10 mouse cellular contexts compared by ENCODE assay signal in the genomic region with DNA sequence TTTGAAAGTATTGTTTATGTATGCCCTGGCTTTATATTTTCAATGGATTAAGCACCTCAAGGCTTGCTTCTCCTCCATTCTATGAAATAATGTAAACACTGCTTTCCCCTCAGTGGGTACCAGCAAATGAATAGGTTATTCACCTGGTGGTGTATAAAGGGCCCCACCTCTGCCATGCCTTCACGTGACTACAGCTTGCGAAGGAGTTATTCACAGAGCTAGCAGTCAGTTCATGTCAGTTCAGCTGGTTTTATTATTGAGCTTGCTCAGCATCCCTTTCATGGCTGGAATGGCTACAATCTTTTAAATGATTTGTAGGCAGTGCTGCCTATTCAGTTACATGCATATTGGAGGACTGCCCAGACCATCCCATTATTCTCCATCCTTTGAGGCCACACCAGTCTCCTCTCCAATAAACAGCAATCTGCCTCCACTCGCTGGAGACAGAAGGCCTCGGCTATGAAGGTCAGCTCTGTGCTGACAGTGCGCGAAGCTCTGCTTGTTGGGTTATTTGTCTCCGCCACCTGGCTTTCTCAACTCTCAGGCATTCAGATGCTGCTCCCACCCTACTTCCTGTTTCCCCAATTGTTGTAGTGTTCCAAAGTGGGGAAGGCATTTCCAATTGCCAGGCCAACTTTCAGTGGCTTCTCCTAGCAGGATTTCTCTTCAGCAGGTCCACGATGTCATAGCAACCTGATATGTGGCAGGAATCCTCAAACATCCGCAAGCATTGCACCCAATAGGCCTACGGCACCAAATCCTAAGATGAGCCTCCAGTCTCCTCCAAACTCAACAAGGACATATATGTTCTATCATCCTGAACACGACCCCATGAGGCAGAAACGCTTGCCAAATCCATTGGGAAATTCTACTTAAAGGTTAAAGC. TPM values are rescaled to one million over a fixed set of nuclear protein-coding genes. Genes with fewer than 3 reads are reported as not detected.
A peak's percentile ranks its signal among the peaks of the same experiment; 100 is the strongest.
DNase-seq lines count a peak whose midpoint lies in the region; ATAC-seq lines count a peak whose summit lies in the region.
"Had no signal": no experiment of that assay in that cellular context is flagged by ENCODE, and none has a peak within 500 bp of the region (broad histone marks: within the 10 kb centered on the region; RNA-seq: fewer than 3 reads in every experiment).

No protein-coding gene starts in this region.

- no peak overlapping the region for H3K4me2 ChIP-seq in neural tube, embryonic 13.5 days
- H3K4me2 ChIP-seq in stomach, embryonic 15.5 days = no peak overlapping the region

- no peaks in the 10 kb centered on the region for H3K36me3 ChIP-seq in neural tube, embryonic 13.5 days
- H3K36me3 ChIP-seq in stomach, embryonic 15.5 days = no peaks in the 10 kb centered on the region

- H3K4me3 ChIP-seq in neural tube, embryonic 13.5 days = no peak overlapping the region
- H3K4me3 ChIP-seq in stomach, embryonic 15.5 days (replicated peaks) = no peak overlapping the region
- H3K4me3 ChIP-seq: heart, adult 2 months had no signal

- H3K9me3 ChIP-seq in neural tube, embryonic 13.5 days = no peaks in the 10 kb centered on the region
- no peaks in the 10 kb centered on the region for H3K9me3 ChIP-seq in stomach, embryonic 15.5 days

- no peaks in the 10 kb centered on the region for H3K27me3 ChIP-seq in neural tube, embryonic 13.5 days
- H3K27me3 ChIP-seq in stomach, embryonic 15.5 days (replicated peaks) = no peaks in the 10 kb centered on the region

- intact Hi-C loops in gastrocnemius, postnatal 14 days (cut with DNase I; ENCODE audit: low total_unique reads) = no loop called here
- intact Hi-C loops in gastrocnemius, postnatal 36 days (cut with DNase I) = no loop called here

- H3K27ac ChIP-seq in neural tube, embryonic 13.5 days (replicated peaks) = peak overlapping the region; percentile 56
- peak overlapping the region; percentile 42 for H3K27ac ChIP-seq in stomach, embryonic 15.5 days
- H3K27ac ChIP-seq: heart, adult 2 months had no signal

- WGBS in neural tube, embryonic 13.5 days = 60% methylated on average over 12 of the region's 12 CpGs
- WGBS in stomach, embryonic 15.5 days = 50% methylated on average over 12 of the region's 12 CpGs

- ATAC-seq in neural tube, embryonic 13.5 days (ENCODE audit: low read depth) = peak; percentile 84
- ATAC-seq in stomach, embryonic 15.5 days (ENCODE audit: insufficient read depth, low FRiP score, low read depth) = peak; percentile 79; the same call in 1 of the 2 replicates

- H3K9ac ChIP-seq in neural tube, embryonic 13.5 days = no peak overlapping the region
- no peak overlapping the region for H3K9ac ChIP-seq in stomach, embryonic 15.5 days

- DNase-seq in gastrocnemius, postnatal 14 days = peak; percentile 16
- DNase-seq in gastrocnemius, postnatal 36 days = no peak
- no peak for DNase-seq in neural tube, embryonic 10.5 days (ENCODE audit: extremely low spot score, low spot score)
- DNase-seq in kidney, postnatal 10 days = peak; percentile 72
- DNase-seq in urinary bladder, postnatal 36 days (ENCODE audit: low spot score in 2 of 2) = no peak
- no peak for DNase-seq in heart, adult 9 months (ENCODE audit: low spot score in 2 of 2)
- DNase-seq: cerebellum, adult 11 months; heart, adult 2 months had no signal

- H3K4me1 ChIP-seq in neural tube, embryonic 13.5 days (replicated peaks) = peaks cover 17% of the 10 kb centered on the region
- peaks cover 3% of the 10 kb centered on the region; the same call in 1 of the 2 replicates for H3K4me1 ChIP-seq in stomach, embryonic 15.5 days

RNA-seq across cellular contexts. Expression of gene Tril, which starts 34.6 kb away (rescaled TPM):
- 10 to 100 TPM; 10.8 to 12.3 TPM for total RNA-seq in gastrocnemius, postnatal 14 days (2021)
- total RNA-seq in gastrocnemius, postnatal 36 days (2021) = 1 to 10 TPM; 2.2 to 3.0 TPM
- 13.6 and 15.4 TPM in 2 replicates for polyA plus RNA-seq in neural tube, embryonic 13.5 days (2015; fragmentation: Nextera tagmentation; extraction: Ambion mirVana)
- 22.2 and 23.3 TPM in 2 replicates for polyA plus RNA-seq in stomach, embryonic 15.5 days (2015; fragmentation: Nextera tagmentation; extraction: Ambion mirVana)

Comparison
In these comparisons a context has a peak if more than half of its experiments do, and no peak if none do; other contexts are left out.
1. DNase-seq: peak in gastrocnemius, postnatal 14 days (single experiment) and kidney, postnatal 10 days (single experiment); none in gastrocnemius, postnatal 36 days (0 of 2), neural tube, embryonic 10.5 days (single experiment), urinary bladder, postnatal 36 days (0 of 2) and heart, adult 9 months (0 of 2).